Mouse (Mus musculus) T-helper 1 cell (primary cell): ENCODE measurements around the gene Eif3a.

Experiments
- in situ Hi-C: fragments of 300-600 bp; cut with MboI, MseI; formaldehyde crosslinking; loops from one replicate; pipeline ENCODE4 v1.15.1; 2025; ENCODE audit warnings: high pct_unique_total_duplicates

Gene Eif3a

GRCm38 (mm10) chr19:60790551-60791161, at the start of gene Eif3a:
Eif3a (minus strand) TSS chr19:60790658.
- in situ Hi-C loops = no loop called here

GRCm38 (mm10) chr19:60837747-60838146, 47.3 kb upstream of the Eif3a start:
- in situ Hi-C loops = no loop called here

- in situ Hi-C loops = no loop called here
Measured at GRCm38 (mm10) chr19:60818677-60819076, 28.2 kb upstream of the Eif3a start.

GRCm38 (mm10) chr19:60813133-60813532, 22.7 kb upstream of the Eif3a start:
- in situ Hi-C loops = loop anchor here (5.0 kb wide), 1 partner anchor 64 kb away; no protein-coding TSS in a partner anchor

- in situ Hi-C loops = loop anchor here (5.0 kb wide), 1 partner anchor 65 kb away; no protein-coding TSS in a partner anchor
Measured at GRCm38 (mm10) chr19:60812036-60812389, 21.6 kb upstream of the Eif3a start.

GRCm38 (mm10) chr19:60811098-60812035, 20.9 kb upstream of the Eif3a start, which contains the start of gene Fam45a:
Fam45a (plus strand) TSS chr19:60811585.
- in situ Hi-C loops = loop anchor here (5.0 kb wide), 1 partner anchor 66 kb away; no protein-coding TSS in a partner anchor

- in situ Hi-C loops = loop anchor here (5.0 kb wide), 1 partner anchor 67 kb away; no protein-coding TSS in a partner anchor
Measured at GRCm38 (mm10) chr19:60809927-60810326, 19.5 kb upstream of the Eif3a start.

GRCm38 (mm10) chr19:60804903-60805302, 14.4 kb upstream of the Eif3a start:
- in situ Hi-C loops = no loop called here

GRCm38 (mm10) chr19:60799867-60800569, 9.6 kb upstream of the Eif3a start:
- in situ Hi-C loops = no loop called here

- in situ Hi-C loops = no loop called here
Measured at GRCm38 (mm10) chr19:60797415-60797814, 7.0 kb upstream of the Eif3a start.

- in situ Hi-C loops = no loop called here
Measured at GRCm38 (mm10) chr19:60795244-60795643, 4.8 kb upstream of the Eif3a start.

- in situ Hi-C loops = no loop called here
Measured at GRCm38 (mm10) chr19:60793170-60793707, 2.8 kb upstream of the Eif3a start.

- in situ Hi-C loops = no loop called here
Measured at GRCm38 (mm10) chr19:60791164-60791563, 706 bp upstream of the Eif3a start.

GRCm38 (mm10) chr19:60789919-60790506, 445 bp downstream of the Eif3a start:
- in situ Hi-C loops = no loop called here

GRCm38 (mm10) chr19:60789452-60789851, 1.0 kb downstream of the Eif3a start:
- in situ Hi-C loops = no loop called here

GRCm38 (mm10) chr19:60788214-60788960, 2.1 kb downstream of the Eif3a start:
- in situ Hi-C loops = no loop called here

GRCm38 (mm10) chr19:60787465-60788150, 2.9 kb downstream of the Eif3a start:
- in situ Hi-C loops = no loop called here

GRCm38 (mm10) chr19:60784712-60785111, 5.7 kb downstream of the Eif3a start:
- in situ Hi-C loops = no loop called here

- in situ Hi-C loops = no loop called here
Measured at GRCm38 (mm10) chr19:60782034-60782433, 8.4 kb downstream of the Eif3a start.

- in situ Hi-C loops = no loop called here
Measured at GRCm38 (mm10) chr19:60773366-60773765, 17.1 kb downstream of the Eif3a start.
